Mouse (Mus musculus) ES-E14 (cell line): ENCODE results near the gene Rp9.

Experiments used
- CHD2 ChIP-seq: IDR thresholded peaks from 2 replicates; pipeline ENCODE4 v1.6.1; 2014; ENCODE audit warnings: mild to moderate bottlenecking, low read depth, low read length, inconsistent platforms
- ZNF384 ChIP-seq: IDR thresholded peaks from 2 replicates; pipeline ENCODE4 v1.6.1; 2012; ENCODE audit warnings: low read depth, low read length, inconsistent platforms

DNA sequence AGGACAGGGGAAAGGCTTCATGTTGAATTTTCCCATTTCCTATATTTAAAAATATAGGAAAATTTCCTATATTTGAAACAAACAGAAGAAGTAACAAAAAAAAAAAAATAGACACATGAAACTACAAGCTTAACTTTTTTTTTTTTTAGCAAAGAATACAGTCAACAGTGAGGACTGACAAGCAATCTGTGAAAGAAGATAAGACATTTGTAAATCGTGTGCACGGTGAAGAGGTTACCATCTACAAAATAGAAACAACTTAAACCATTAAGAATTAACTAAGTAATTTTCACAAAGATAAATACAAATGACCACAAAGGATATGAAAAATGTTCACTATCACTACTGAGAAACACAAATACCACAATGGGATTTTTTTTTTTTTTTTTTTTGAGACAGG lies 103.3 kb downstream of the Rp9 start:
- TF ChIP-seq ZNF384: no peak
- no peak for TF ChIP-seq CHD2
